Mouse (Mus musculus) heart, adult 2 months (tissue): ENCODE measurements around the gene Tspan2.

Experiments
- CTCF ChIP-seq: fragments of 200-600 bp; IDR thresholded peaks from 2 replicates; pipeline ENCODE4 v1.8.1; 2022; ENCODE audit warnings: antibody characterized with exemption, mild to moderate bottlenecking, moderate library complexity
- EP300 ChIP-seq: fragments of 200-500 bp; IDR thresholded peaks from 2 replicates; pipeline ENCODE4 v1.6.1; 2011; ENCODE audit warnings: low read depth, low read length, control low read depth; ENCODE audit not compliant: insufficient read depth
- POLR2A ChIP-seq: fragments of 200-500 bp; IDR thresholded peaks from 2 replicates; pipeline ENCODE4 v1.6.1; 2011; ENCODE audit warnings: mild to moderate bottlenecking, low read depth, low read length, control low read depth; ENCODE audit not compliant: insufficient read depth

GRCm38 (mm10) chr3:102732619-102733018 is 1.7 kb upstream of the Tspan2 start:
- no peak for TF ChIP-seq POLR2A
- no peak for TF ChIP-seq CTCF
- TF ChIP-seq EP300 = no peak
